Mouse (Mus musculus) neutrophil, adult 5-6 weeks (primary cell): ENCODE data around the gene Sh3yl1. TPM values are rescaled to one million over a fixed set of nuclear protein-coding genes. Genes with fewer than 3 reads are reported as not detected.

ENCODE experiments used
- ATAC-seq: fragments of 151-379, 151-347 bp; 2 replicates; pipeline ENCODE4 v1.8.0; 2017; ENCODE audit warnings: mild to moderate bottlenecking, moderate TSS enrichment; ENCODE audit not compliant: insufficient number of reproducible peaks, poor library complexity, low FRiP score, severe bottlenecking; ENCODE audit errors: extremely low read depth
- total RNA-seq: library from RNA; stranded (forward); fragments of 200-1000 nt; gene quantifications from 2 replicates; pipeline ENCODE4 v1.2.3, GENCODE M21; 2017

Gene Sh3yl1
- total RNA-seq, 1 experiment from 2014 or later = 2.7 TPM

DNA sequence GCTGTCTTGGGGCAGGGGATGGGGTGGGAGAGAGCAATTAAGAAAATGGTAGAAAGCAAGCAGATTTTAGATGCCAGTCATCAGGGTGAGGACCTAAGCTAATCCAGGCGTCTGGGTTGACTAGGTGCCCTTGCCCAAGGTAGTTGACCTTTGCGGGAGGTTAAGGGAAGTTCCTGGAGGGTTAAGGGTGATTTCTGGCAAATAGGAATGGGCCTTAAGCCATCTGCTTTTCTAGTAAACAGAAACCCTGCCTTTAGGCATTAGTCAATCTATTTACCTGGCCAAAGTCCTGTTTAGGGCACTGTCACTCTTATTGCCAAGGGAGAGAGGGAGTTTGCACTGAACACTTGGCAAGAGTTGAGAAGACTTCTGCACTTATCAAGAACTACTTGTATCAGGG, 25.4 kb downstream of the Sh3yl1 start:
- no peak for ATAC-seq

DNA sequence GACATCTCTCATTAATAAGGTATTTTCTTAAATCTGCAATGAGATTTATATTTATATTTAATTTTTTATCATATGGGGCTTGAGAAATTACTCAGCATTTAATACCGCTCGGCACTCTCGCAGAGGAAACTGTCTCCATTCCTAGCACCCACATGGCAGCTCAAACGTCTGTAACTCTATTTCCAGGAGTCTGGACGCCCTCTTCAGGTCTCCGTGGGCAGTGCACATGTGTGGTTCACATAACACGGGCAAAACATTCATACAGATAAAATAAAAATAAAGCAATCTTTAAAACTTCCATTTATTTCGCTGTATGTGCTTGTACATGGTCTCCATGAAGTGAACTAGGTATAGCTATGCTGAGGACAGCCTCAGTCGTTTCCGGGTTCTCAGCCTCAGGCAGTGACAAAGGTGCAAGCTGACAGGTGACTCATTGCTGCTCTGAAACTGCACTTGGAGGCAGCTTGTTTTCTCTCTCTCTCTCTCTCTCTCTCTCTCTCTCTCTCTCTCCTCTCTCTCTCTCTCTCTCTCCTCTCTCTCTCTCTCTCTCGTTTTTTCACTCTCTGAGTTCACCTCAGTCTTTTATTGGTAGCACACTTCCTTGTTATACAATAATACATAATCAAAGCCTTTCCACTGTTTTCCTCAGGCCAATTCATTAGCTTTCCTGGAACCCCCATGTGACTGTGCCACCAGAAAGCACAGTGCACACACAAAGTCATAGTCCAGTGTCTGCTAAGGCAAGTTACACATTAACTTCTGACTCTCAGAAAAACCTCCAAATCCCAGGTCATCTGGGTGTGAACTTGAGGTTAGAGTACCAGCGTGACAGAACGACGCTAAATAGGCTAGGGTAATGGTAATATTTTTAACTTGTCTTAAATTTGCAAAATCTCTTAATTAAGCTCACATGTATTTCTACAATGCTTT, 31.9 kb downstream of the Sh3yl1 start:
- ATAC-seq = no peak

DNA sequence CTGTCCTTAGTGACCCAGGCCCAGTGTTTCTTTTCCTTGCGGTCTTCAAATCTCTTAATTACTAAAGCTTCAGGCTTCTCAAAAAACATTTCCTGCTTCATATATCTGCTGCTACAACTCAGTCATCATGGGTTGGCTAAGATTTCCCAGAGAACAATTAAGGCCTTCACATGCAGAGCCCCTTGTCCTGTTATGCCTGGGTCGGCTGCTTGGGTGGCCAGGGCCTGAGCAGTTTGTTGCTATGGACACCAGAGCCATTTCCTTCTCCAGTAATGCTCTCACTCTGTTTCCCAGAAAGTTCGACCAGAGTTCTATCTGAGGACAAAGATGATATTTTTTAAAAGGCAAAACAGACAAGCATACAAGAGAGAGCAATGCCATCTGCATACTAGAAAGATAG, 32.7 kb downstream of the Sh3yl1 start:
- no peak for ATAC-seq

DNA sequence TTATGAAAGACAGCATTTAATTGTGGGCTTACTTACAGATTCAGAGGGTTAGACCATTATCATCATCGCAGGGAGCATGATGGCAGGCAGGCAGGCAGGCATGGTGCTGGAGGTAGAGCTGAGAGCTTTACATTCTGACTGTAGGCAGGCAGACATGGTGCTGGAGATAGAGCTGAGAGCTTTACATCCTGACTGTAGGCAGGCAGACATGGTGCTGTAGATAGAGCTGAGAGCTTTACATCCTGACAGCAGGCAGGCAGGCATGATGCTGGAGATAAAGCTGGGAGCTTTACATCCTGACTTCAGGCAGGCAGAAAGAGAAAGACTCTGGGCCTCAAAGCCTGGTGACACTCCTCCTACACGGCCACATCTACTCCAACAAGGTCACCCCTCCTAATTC, 59.2 kb downstream of the Sh3yl1 start:
- ATAC-seq = no peak

DNA sequence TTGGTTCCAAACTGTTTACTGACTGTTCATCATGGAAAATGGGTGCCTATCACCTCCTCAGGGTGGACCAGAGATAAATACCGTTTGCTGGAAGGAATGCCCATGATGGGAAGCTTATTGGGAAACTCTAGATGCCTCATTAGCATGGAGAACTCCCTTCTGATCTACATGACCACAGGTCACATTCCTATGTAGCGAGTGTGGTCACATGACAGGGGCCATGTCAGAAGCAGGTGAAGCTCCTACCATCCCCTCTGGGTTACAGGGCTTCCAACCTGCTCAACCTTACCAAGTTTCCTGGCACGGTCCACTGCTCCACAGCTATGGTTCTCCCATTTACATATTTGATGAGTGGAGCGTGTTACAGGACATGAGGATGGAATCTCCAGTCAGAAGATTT, 92.3 kb downstream of the Sh3yl1 start:
- no peak for ATAC-seq

DNA sequence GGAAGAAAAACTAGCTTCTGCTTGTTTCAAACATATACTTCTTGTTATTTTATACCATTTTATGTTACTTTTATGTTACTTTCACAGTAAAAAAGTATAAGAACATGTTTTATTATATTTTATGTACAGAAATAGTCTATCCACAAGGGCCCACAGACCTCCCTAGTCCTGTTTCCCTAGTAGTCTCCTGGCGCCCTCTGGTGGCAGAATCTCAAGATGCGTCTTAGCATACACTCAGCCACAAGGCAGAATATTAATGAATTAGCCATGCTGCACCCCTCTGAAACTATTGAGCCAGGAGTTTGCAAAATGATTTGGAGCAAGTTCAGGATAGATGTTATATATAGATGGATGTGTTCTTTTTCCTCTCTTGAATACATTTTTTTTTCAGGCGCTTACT, 93.5 kb downstream of the Sh3yl1 start:
- no peak for ATAC-seq

DNA sequence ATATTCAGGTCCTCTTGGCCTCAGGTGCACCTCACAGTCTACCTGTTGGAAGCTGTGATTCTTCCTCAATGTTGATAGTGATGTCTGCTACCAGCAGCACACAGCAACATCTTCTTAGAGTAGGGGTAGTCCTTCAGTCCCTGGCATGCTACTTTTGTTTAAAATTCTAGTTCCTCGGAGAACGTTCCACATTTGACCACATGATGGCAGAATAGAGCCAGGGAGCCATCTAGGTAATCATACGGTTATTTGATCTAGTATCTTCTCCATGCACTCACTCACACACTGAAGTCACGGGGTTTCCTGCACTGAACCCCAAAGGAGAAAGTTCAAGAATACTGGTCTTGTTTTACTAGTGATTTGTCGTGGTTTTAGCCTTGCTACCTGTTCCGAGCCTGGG, 96.7 kb downstream of the Sh3yl1 start:
- no peak for ATAC-seq

Other genes starting within 250 kb of the Sh3yl1 start
- gene Alkal2, start 27.3 kb upstream of the Sh3yl1 start, total RNA-seq = not detected in 2 replicates
- 19.2 and 33.0 TPM in 2 replicates for gene Acp1, start 79 bp upstream of the Sh3yl1 start, total RNA-seq
- gene Fam110c, start 162.2 kb downstream of the Sh3yl1 start, total RNA-seq = 0.37 TPM in 1 of 2 replicates, not detected in the other